Mouse (Mus musculus) kidney, postnatal 14 days (tissue): Measurements from ENCODE around the gene Scyl2.
"Not testable (repeated sequence)": the region's sequence is repeated elsewhere in the genome, so short reads cannot be mapped to it uniquely, and the experiment has no call there.

Source experiments
- DNase-seq: peaks from one replicate; pipeline ENCODE4 v3.0.0; 2022; ENCODE audit warnings: mixed read lengths

Scyl2 gene

DNA sequence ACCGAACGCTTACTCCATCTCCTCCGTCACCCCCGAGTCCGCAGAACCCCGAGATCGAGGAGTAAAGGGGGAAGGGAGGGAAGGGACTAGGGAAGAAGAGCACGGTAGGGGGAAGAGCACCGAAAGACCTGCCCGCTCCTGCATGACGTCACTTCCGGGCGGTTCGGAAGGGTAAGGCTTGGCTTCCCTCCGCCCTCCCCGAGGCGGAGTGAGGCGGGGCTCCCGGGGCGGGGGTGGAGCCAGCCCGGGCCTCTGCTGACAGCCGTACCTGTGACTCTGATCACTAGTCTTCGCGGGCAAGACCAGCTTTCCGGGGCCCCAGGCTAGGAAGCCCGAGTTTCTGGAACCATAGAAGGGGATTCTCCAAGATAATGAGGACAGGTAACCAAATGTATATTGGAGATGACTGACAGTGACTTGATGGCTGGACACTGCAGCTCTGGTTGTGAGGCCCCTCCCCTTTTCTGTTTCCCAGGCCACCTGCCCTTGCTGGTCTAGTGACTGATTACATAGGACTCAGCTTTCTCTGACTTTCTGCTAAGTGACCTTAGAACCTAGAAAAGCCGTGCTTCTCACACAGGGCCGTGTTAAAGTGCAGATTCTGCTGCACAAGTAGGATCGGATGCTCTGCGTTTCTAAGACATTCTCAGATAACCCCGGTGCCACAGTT is at the start of gene Scyl2:
Gene Scyl2, minus strand, starts transcription at position 147 of the 670 bp plus-strand sequence.
- peak; percentile 96 for DNase-seq

DNA sequence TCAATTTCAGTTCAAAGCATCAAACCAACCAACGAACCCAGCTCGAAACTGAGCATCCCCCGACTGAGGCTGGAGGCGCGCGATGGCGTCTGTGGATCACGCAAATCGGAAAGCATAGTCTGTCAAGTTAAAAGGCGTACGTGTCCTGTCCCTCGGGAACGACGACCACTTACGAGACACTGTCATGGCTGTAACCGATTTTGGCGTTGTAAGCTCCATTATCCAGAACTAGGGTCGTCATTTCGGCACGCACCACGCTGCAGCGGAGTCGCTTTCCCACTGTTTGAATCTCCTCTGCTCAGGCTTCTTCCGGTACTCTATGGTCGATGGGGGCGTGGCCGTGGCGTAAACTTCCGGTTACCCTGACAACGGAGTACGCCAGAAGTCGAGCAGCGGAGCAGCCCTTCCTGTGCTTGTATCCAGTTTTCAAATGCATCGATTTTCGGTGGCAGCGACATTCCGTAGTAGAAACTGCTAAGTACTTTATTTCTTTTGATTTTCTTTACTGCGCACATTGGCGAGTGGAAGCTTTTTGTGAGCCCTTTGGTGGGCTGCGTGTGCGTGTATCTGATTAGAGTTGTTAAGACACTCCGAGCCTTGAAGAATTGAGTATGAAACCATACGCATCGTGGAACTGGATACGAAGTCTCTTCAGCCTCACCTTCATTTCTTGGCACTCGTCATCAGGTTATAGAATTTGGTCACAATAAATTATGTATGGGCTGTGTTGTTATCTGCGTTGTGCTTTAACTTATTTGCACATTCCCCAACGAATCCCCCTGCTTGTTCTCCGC is 46.1 kb upstream of the Scyl2 start, which contains the start of gene Actr6:
Gene Actr6, minus strand, starts transcription at position 295 of the 794 bp plus-strand sequence.
- DNase-seq = peak; percentile 95

DNA sequence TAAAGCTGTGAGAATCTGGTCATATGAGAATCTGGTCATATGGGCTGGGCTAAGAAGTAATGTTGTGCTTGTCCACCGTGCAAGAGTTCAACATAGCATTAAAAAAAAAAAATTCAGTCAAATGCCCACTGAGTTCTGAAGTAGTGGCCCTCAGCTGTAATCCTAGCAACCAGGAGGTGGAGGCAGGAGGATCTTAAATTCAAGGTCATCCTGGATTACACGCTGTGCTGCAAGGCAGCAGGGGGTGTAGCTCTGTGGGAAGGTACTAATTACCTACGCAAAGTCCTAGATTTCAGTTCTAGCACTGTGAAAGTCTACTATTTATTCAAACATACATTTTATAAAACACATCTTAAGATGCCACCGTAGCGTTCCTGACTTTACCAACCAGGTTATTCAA is 45.3 kb upstream of the Scyl2 start:
- no peak for DNase-seq

DNA sequence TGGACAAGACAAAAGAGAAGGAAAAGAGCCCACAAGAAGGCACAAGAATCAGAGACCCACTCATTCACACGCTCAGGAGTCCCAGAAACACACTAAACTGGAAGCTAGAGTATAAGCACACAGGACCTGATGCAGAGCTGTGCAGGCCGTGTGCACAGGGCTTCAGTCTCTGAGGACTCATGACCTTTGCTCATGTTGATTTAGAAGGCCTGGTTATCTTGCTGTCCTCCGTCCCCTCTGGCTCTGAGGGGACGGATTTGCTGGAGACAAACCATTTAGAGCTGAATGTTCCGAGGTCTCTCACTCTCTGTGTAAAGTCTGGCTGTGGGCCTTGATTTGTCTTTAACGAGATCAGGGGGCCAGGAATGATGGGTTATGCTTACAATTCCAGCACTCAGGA is 44.3 kb upstream of the Scyl2 start:
- DNase-seq = no peak

DNA sequence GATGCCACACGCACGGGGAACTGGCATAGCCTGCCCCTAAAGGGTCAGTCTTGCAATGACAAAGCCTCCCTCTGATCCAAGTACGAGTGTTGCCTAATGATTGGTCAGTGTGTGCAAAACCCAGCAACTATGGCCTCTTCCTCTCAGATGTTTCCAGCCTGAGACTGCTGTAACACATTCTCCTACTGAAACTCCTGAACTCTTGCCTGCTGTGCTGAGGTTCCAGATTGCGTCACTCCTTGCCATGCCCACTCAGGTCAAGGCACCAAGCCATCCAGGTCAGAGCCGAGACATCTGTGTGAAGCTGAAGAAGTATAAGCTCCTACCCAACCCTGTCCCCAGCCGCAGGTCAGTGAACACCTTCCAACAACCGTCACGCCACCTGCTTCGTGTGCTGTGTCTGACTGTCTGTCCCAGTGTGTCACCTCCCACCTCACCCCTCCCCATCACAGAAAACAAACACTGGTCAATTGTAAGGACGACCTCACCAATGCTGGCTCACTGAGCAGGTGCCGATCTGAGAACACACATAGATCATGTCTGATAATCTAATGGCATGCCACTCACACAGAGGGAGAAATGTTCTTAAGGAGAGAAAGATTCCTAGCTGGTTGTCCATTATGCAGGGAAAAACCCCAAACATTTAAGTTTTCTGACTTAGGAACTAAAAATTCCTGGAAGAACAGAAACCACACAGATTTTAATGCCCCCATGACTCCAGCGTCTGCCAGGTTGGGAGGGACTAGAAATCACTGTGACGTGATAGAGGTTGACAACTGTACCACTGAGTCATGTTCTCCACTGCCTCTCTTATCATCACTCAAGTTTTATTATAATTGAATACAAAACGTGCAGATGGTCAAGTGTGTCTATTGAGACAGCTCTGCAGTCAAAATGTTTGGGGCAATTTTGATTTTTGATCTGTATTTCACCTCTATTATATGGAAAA is 36.4 kb upstream of the Scyl2 start:
- no peak for DNase-seq

DNA sequence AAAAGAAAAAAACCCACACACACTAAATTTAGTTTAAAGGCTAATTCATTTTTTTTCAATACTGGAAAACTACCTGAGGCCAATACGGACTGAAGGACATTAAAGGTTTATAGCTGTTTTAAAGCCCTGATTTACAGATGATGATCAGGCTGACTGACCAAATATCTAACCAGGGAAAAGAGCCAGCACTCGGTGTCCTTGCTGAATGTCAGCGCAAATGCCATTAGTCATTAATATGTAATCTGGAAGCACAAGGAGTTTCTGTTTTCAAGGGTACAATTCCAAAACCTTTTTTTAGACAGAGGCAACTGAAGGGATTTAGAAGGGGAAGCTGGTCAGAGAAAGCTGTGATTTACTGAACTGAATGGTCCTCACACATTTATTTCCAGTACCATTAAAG is 34.7 kb upstream of the Scyl2 start:
- peak; percentile 74 for DNase-seq

DNA sequence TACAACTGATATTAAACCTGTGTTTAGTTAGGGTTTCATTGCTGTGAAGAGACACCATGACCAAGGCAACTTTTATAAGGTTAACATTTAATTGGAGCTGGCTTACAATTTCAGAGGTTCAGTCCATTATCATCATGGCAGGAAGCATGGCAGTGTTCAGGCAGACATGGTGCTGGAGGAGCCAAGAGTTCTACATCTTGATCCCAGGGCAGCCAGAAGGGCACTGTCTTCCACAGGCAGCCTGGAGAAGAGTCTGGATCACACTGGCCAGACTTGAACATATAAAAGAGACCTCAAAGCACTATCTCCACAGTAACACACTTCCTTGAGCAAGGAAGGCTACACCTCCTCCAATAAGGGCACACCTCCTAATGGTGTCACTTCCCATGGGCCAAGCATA is 34.2 kb upstream of the Scyl2 start:
- no peak for DNase-seq

DNA sequence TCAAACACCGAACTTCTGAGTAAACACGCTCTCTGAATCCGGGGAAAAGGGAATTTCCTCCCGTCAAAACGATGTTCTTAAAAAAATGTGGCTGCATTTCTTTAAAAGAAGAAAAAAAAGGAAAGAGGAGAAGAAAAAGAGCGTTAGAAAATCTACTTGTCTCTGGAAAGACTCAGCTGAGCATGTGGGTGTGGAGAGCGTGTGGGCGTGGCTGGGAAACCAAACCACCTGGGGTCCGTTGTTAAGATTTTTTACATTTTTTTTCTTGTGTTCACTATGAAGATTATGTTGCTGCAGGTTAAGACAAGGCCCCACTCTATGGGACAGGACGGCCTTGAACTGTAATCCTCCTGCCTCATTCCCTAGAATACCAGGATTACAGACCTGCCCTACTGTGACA is 28.8 kb upstream of the Scyl2 start:
- no peak for DNase-seq

DNA sequence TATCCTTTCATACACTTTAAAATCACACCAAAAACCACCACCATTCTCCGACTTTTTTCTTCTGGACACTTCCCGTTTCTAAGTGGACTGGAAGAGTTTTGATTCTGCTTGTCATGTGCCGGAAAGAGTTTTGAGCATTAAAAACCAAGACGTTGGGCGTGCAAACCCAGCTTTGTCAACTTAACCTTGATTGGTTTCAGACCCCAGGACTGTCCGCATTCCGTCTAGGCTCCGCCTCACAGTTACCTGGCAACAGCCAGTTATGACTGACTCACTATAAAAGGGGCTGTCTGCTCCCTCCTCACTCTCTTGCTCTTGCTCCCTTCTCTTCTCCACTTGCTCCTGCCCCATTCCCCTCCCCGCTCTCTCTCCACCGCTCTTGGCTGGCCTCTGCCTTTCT is 22.6 kb upstream of the Scyl2 start:
- no peak for DNase-seq

DNA sequence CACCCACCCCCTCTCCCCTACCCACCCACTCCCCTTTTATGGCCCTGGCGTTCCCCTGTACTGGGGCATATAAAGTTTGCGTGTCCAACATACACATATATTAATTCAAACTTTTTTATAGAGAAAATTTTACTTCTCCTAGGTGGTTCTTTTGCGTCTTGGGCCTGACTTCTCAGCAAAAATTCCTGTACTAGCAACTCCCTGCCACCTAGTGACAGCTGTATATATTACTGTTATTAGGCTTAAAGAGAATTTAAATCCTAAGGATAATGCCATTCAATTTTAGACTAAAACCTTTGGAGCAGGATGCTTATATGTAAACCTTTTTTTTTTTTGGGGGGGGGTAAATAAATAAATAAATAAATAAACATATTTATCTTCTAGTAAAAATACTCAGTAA is 21.3 kb upstream of the Scyl2 start:
- DNase-seq = no peak

DNA sequence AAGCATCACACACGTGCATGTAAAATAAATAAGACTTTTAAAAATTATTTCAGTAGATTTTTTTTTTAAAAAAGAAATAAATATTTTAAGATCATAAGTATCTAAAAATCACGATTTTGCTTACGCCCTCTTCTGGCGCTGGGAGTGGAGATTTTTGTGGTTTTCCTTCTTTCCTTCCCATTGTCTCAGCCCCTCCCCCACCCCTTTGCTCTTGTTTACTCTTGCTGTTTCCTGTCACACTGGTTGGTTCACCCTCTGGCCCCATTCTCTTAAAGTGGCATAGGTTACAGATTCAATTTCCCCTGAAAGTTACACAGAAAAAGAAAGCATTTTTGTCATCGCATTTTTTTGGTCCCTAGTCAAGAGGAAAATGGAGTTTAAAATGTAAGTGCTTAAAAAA is 17.0 kb upstream of the Scyl2 start:
- DNase-seq = no peak

DNA sequence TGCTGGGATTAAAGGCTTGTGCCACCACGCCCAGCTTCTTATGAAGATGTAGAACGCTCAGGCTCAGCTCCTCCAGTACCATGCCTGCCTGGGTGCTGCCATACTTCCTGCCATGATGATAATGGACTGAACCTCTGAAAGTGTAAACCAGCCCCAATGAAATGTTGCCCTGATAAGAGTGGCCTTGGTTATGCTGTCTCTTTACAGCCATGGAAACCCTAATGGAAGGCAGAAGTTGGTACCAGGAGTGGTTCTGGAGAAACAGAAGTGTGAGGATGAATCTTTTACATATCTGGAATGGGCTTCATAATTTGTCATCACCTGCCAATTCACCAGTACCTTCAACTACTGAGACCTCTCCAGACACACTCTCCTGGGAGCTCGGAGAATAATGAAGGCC is 11.9 kb upstream of the Scyl2 start:
- DNase-seq = no peak

DNA sequence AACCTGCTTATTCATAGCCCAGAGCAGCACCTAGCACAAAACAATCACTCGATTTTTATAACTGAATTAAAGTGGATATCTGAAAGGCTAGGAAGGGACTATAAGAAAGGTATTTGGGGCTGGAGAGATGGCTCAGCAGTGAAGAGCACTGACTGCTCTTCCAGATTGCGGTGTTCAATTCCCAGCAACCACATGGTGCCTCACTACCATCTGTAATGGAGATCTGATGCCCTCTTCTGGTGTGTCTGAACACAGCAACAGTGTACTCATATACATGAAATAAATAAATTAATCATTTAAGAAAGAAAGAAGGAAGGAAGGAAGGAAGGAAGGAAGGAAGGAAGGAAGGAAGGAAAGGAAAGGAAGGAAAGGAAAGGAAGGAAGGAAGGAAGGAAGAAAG is 10.2 kb upstream of the Scyl2 start:
- not testable (repeated sequence) for DNase-seq

DNA sequence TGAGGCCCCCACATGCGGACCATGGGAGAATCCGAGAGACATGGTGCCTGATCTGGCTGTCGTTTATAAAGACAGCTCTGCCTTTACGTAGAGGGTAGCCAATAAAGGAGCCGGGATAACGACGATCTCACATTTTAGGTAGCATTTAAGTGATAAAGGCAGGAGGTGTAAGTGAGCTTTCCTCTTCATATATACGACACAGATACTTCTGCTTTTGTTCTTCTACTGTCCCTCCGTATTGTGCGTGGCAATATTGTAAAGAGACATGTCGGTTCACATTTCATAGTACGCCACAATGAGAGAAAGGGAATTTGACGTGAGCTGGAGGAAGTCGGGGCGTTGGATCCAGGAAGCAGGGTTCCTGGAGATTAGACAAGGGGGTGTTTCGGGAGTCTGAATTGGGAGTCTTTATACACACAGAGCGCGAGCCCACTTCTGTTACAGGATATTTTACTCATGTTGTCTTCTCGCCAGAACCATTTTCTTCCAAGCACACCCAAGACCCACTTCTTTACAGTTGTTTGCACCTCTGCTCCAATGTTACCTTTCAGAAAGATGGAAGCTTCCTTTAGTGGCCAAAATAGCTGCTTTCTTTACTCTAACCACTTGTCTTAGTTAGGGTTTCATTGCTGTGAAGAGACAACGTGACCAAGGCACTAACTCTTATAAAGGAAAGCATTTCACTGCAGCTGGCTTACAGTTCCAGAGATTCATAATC is 9.3 kb upstream of the Scyl2 start:
- no peak for DNase-seq

DNA sequence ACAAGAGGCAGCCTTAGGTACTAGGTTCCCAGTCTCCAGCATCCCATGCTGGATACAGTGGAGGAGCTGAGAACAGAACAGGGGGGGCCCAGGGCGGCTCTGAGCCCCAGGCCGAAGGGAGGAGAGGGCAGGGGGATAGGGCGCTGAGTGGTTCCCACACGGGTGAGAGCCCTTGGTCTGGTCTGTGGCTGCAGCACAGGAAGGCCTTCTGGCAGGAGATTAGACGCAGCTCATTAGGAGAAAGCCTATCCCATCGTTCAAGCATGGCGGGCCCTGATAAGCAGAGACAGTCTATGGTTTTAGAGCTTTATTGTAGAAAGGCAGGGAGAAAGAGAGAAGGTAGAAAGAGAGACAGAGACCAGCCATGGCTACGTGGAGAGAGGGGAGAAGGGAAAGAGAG is 3.9 kb upstream of the Scyl2 start:
- DNase-seq = no peak

DNA sequence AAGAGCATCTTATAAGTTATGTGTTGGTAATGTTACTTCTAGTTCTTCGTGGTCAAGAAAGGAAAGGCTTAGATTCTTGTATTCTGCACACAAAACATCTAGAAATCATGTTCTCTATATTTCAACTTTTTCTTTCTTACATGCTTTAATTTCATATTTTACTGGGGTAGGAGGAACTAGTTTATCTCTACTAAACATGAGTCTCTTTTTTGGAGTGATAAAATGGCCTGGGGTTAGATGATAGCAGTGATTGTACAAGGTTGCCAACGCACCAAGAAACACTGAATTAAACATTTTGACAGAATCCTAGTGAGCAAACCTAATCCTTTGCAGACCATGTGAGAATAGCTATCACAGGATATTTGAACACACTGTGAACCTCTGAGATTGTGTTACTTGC is 1.4 kb upstream of the Scyl2 start:
- no peak for DNase-seq

DNA sequence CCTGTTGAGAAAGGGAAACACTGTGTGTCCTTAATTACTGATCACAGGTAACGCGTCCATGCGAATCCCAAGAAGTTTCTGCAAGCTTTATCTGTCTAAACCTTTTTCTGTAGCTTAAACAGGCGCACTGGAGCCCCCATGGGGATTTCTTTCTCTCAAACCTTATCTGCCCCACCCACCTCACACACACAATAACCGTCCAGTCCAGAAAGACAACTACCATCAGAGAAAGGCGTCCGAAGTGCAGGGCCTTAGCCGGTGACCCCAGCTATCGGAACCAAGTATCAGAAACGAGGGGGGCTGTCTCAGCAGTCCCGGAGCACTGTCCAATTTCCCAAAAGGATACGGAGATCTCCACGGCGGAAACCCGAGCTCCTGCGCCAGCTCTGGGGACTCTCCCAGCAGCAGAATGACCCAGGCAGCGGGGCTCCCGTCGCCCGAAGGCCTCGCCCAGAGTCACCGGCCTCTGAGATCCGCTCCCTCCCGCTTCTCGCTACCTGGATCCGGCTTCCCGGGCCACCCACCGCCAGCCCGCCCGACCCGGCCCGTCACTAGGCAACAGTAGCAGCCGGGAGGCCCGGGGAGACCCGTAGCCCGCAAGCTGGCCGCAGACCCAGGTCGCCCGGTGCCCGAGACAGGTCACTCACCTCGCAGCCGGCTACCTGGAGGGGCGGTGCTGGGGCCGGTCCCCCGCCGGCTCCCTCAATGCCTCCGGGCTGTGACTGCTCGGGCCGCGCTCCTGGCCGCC is 520 bp downstream of the Scyl2 start:
- DNase-seq = no peak

DNA sequence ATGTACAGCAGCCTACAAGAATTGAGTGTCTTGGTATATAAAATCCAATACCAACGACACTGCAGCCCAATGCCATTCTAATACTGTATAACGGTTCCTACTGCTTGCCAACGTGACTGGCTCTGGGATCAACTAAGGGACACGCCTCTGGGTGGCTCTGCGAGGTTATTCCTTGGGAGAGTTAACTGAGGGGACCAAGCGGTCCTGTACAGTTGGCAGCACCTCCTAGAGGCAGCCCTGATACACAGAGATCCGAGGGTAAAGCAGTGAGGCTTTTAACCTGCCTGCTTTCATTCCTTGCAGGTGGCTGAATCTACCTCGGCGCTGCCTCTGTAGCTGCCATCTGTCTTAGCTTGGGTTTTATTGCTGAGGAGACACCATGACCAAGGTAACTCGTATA is 3.1 kb downstream of the Scyl2 start:
- no peak for DNase-seq

DNA sequence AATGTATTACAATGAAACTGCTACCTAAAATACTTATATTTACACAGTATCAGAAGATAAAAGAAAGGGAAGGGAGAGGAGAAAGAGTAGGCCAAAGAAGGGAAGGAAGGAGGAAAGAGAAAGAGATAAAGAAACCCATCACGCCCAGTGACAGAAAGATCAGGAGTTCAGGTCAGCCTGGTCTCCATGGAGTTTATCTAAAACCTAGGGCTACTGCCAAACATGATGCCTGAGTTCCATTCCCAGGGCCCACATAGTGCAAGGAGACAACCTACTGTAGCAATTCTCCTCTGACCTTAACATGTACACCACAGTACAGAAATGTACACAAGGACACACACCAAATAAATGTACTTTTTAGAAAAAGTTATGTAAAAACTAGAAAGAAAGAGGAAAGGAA is 3.9 kb downstream of the Scyl2 start:
- no peak for DNase-seq

DNA sequence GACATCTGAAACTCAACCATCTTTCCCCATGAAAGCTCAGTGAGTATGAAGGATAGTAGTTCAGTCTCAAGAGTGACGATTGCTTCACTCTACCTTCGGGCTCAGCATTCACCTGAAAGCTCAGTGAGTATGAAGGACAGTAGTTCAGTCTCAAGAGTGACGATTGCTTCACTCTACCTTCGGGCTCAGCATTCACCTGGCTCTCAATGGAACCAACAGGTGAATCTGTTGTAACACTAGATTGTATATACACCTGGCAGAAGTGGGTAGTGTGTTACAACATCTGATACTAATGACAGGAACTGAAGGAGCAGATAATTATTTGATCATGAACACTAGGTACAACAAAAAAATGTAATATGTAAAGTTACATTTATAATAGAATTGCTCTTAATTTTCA is 4.4 kb downstream of the Scyl2 start:
- DNase-seq = no peak

DNA sequence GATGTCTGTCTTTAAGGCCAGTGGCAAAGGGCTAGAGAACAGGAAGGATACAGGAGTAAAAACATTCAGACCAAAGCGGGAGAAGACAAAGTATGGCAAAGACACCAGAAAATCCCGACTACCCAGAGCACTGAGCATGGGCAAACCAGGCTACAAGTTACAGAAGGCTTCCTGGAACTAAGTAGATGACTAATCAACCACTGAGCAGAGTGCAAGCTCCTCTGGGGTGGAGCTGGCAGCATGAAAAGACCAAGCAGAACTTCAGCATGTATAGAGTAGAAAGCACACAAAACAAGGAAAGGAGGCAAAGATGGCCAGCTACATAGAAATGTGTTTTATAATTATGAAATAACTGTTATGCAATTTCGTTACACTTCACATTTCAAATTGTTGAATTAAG is 5.6 kb downstream of the Scyl2 start:
- DNase-seq = no peak

DNA sequence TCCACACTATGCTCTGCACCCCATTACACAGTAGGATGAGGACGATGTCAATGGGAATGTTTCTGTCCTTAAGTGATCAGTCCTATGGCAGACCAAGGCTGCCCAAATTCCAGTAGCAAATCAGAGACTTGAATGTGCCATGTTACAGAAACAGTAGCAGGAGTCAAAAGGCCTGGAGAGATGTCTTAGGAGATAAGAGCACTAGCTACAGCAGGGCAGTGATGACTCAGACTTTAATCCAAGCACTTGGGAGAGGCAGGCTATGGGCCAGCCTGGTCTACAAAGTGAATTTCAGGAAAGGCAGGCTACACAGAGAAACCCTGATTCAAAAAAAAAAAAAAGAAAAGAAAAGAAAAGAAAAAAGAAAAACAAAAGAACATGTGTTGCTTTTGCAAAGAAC is 6.6 kb downstream of the Scyl2 start:
- no peak for DNase-seq
